Mouse (Mus musculus) kidney, embryonic 14.5 days (tissue): ENCODE results near the gene Ube2d3. TPM values are rescaled to one million over a fixed set of nuclear protein-coding genes. Genes with fewer than 3 reads are reported as not detected.

Source experiments
- ATAC-seq: fragments of 200-750 bp; cut with Nextera tagmentation; 2 replicates; pipeline ENCODE4 v1.8.0; 2017; ENCODE audit warnings: moderate number of reproducible peaks, mild to moderate bottlenecking, moderate TSS enrichment, moderate library complexity; ENCODE audit not compliant: low FRiP score, low TSS enrichment
- H3K27ac ChIP-seq: fragments of 300-500 bp; sonication (generic); 2 replicates; pipeline ENCODE4 v1.5.1; 2014; ENCODE audit warnings: low read depth, mild to moderate bottlenecking, low read length, moderate library complexity, mixed read lengths
- H3K27me3 ChIP-seq: fragments of 300-500 bp; sonication (generic); 2 replicates; pipeline ENCODE4 v1.6.1; 2014; ENCODE audit warnings: mild to moderate bottlenecking, low read length; ENCODE audit not compliant: control insufficient read depth, insufficient read depth
- H3K36me3 ChIP-seq: fragments of 300-500 bp; sonication (generic); 2 replicates; pipeline ENCODE4 v1.6.1; 2014; ENCODE audit warnings: low read length, mixed read lengths; ENCODE audit not compliant: control insufficient read depth, insufficient read depth
- H3K4me1 ChIP-seq: fragments of 300-500 bp; sonication (generic); 2 replicates; pipeline ENCODE4 v1.6.1; 2014; ENCODE audit warnings: low read length, mixed read lengths; ENCODE audit not compliant: control insufficient read depth, insufficient read depth
- H3K4me2 ChIP-seq: fragments of 300-500 bp; sonication (generic); replicated peaks from 2 replicates; pipeline ENCODE4 v1.6.1; 2014; ENCODE audit warnings: low read depth, mild to moderate bottlenecking, low read length
- H3K4me3 ChIP-seq: fragments of 300-500 bp; sonication (generic); 2 replicates; pipeline ENCODE4 v1.5.1; 2014; ENCODE audit warnings: mild to moderate bottlenecking, low read length
- H3K9ac ChIP-seq: fragments of 300-500 bp; sonication (generic); 2 replicates; pipeline ENCODE4 v1.6.1; 2014; ENCODE audit warnings: low read depth, mild to moderate bottlenecking, low read length, moderate library complexity
- H3K9me3 ChIP-seq: fragments of 300-500 bp; sonication (generic); 2 replicates; pipeline ENCODE4 v1.6.1; 2016; ENCODE audit warnings: low read length; ENCODE audit not compliant: control insufficient read depth
- WGBS: fragments of 180-500 bp; shearing (Covaris S2); extraction: QIAGEN DNeasy Blood & Tissue Kit; methylation state at CpG from one replicate; pipeline ENCODE4 v1.1.7; 2014; 5-methylcytosine and 5-hydroxymethylcytosine counted together
- polyA plus RNA-seq: library from polyadenylated mRNA; unstranded; fragments of >200 nt; fragmentation: Nextera tagmentation; extraction: Ambion mirVana; gene quantifications from 2 replicates; pipeline ENCODE4 v1.2.1, GENCODE M21; 2014

Ube2d3 gene
- polyA plus RNA-seq, 1 experiment from 2014 or later, result 612 TPM

DNA sequence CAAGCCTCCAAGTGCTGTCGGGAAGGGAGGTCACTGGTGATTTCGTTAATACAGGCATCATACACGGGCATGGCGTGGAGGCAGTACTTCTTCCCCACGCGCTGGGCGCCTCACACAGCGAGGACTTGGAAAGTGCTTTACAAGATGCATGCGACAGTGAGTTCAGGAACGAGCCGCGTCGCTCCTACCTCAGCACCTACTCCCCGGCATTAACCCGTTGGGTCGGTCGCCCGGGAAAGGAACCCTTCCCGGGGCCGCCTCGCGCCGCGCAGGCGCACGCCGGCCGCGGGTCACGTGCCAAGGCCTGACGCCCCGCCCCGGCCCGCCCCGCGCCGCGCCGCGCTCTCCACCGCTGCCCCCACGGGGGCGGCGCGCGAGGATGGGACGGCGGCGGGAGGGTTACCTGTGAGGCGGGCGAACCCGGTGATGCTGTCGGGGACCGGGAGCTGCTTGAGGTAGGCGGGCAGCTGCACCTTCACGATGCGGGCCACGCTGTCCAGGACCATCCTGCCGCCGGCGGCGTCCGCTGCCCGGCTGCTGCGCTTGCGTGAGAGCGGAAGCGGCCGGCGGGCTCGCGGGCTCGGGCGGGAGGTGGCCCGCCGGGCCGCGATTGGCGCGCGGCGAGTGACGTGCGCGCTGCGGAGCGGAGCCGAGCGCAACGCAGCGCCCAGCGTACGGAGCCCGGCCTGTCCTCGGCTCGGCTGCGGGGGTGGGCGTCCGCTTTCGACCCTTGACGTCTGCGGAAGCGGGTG is 14.9 kb upstream of the Ube2d3 start:
- no peaks in the 10 kb centered on the region for H3K27me3 ChIP-seq
- peaks cover 11% of the 10 kb centered on the region; the same call in 1 of the 2 replicates for H3K4me1 ChIP-seq
- peak overlapping the region; percentile 81 for H3K4me3 ChIP-seq
- H3K4me2 ChIP-seq, result peak overlapping the region; percentile 78
- peak overlapping the region; percentile 84 for H3K9ac ChIP-seq
- peak overlapping the region; percentile 93 for H3K27ac ChIP-seq
- WGBS, result under 1% methylated on average over 91 of the region's 103 CpGs
- no peaks in the 10 kb centered on the region for H3K36me3 ChIP-seq
- no peaks in the 10 kb centered on the region for H3K9me3 ChIP-seq
- ATAC-seq, result peak; percentile 98

DNA sequence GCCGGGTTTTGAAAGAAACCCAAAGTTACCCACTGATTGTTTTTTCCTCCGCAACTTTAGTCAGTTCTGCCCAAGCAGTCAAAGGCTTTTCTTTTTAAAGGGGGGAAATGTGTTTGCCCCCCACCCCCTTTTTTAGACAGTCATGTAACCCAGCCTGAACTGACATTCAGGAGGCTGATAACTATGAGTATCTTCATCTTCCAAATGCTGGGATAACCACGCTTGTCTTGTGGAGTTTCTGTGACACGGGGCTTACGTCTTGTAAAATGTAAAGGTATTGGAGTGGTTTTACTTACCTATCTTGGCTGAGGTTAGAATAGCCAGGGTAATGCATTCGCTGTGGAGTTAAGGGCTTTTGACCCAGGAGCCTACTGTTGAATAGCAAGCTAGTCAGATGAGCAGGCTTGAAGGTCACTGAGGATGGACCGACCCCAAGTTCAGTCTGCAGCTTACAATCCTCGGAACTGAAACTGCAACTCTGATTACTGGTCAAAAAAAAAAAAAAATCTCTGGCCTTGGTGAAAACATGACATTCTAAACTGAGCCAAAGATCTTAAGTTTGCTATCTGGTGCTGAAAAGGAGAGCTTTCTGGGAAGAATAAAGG is 14.2 kb upstream of the Ube2d3 start, which contains the start of gene Cisd2:
Cisd2 (minus strand) TSS at position 318 of the 605 bp plus-strand sequence.
- Histone ChIP-seq H3K27me3 (no peaks in the 10 kb centered on the region), H3K27ac (peak within 1 kb of the TSS; percentile 93), H3K4me3 (peak within 1 kb of the TSS; percentile 81), H3K4me2 (peak within 1 kb of the TSS; percentile 78), H3K9ac (peak within 1 kb of the TSS; percentile 84), H3K4me1 (peaks cover 11% of the 10 kb centered on the region; the same call in 1 of the 2 replicates), H3K36me3 (no peaks in the 10 kb centered on the region), H3K9me3 (no peaks in the 10 kb centered on the region)
- ATAC-seq, result peak; percentile 10
- 4% methylated on average over 8 of the region's 8 CpGs for WGBS

- no peaks in the 10 kb centered on the region for H3K9me3 ChIP-seq
- H3K4me1 ChIP-seq, result peaks cover 6% of the 10 kb centered on the region
- H3K4me2 ChIP-seq, result peak overlapping the region; percentile 48
- no peak for ATAC-seq
- peak overlapping the region; percentile 56 for H3K9ac ChIP-seq
- no peaks in the 10 kb centered on the region for H3K27me3 ChIP-seq
- peak overlapping the region; percentile 0; the same call in 1 of the 2 replicates for H3K27ac ChIP-seq
- H3K36me3 ChIP-seq, result peaks cover 11% of the 10 kb centered on the region; the same call in 1 of the 2 replicates
- peak overlapping the region; percentile 77 for H3K4me3 ChIP-seq
- WGBS, result 49% methylated on average over 14 of the region's 14 CpGs
Measured at GRCm38 (mm10) chr3:135436901-135437616, 890 bp upstream of the Ube2d3 start.

- H3K4me3 ChIP-seq, result peak overlapping the region; percentile 77
- peaks cover 6% of the 10 kb centered on the region for H3K4me1 ChIP-seq
- peak; percentile 81 for ATAC-seq
- WGBS, result 2% methylated on average over 22 of the region's 50 CpGs
- peaks cover 17% of the 10 kb centered on the region; the same call in 1 of the 2 replicates for H3K36me3 ChIP-seq
- H3K9ac ChIP-seq, result peak overlapping the region; percentile 99
- peak overlapping the region; percentile 100 for H3K27ac ChIP-seq
- H3K9me3 ChIP-seq, result no peaks in the 10 kb centered on the region
- no peaks in the 10 kb centered on the region for H3K27me3 ChIP-seq
- H3K4me2 ChIP-seq, result peak overlapping the region; percentile 34
Measured at GRCm38 (mm10) chr3:135438531-135438912, 573 bp downstream of the Ube2d3 start.

GRCm38 (mm10) chr3:135438913-135439531 is 1.1 kb downstream of the Ube2d3 start:
- Histone ChIP-seq H3K27ac (peak overlapping the region; percentile 100), H3K9ac (peak overlapping the region; percentile 99), H3K4me2 (peak overlapping the region; percentile 94), H3K36me3 (peaks cover 20% of the 10 kb centered on the region), H3K27me3 (no peaks in the 10 kb centered on the region), H3K9me3 (no peaks in the 10 kb centered on the region), H3K4me1 (peaks cover 6% of the 10 kb centered on the region), H3K4me3 (peak overlapping the region; percentile 77)
- peak; percentile 73 for ATAC-seq
- 0% methylated on average over 45 of the region's 76 CpGs for WGBS

GRCm38 (mm10) chr3:135439651-135440050 is 1.7 kb downstream of the Ube2d3 start:
- H3K27ac ChIP-seq, result peak overlapping the region; percentile 100
- H3K9ac ChIP-seq, result peak overlapping the region; percentile 99
- H3K4me3 ChIP-seq, result peak overlapping the region; percentile 77
- 3% methylated on average over 15 of the region's 15 CpGs for WGBS
- H3K9me3 ChIP-seq, result no peaks in the 10 kb centered on the region
- H3K36me3 ChIP-seq, result peaks cover 24% of the 10 kb centered on the region
- H3K4me2 ChIP-seq, result peak overlapping the region; percentile 94
- peaks cover 6% of the 10 kb centered on the region for H3K4me1 ChIP-seq
- ATAC-seq, result no peak
- no peaks in the 10 kb centered on the region for H3K27me3 ChIP-seq

DNA sequence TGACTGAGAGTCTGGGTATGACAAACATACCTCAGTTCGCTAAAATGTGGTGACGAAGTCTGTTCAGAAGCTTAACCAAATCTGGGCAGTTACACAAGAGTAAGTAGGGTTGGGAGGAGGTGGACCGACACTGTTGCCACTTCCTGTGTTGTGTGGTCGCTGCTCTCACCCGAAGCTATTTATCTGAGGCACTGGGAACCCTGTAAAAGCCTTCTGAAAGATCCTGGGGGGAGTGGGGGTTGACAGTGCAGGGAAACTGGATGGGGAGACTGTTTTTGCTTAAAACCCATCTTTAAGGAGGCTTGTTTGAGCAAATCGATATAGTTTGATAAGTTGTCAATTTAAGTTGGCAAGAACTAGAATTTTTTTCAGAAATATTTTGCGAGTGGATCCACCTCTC is 2.3 kb downstream of the Ube2d3 start:
- Histone ChIP-seq H3K27me3 (no peaks in the 10 kb centered on the region), H3K4me1 (peaks cover 6% of the 10 kb centered on the region), H3K9me3 (no peaks in the 10 kb centered on the region), H3K4me3 (peak overlapping the region; percentile 77), H3K36me3 (peaks cover 29% of the 10 kb centered on the region), H3K9ac (peak overlapping the region; percentile 99), H3K27ac (0 out of 2 replicates have a peak overlapping the region, but pooled peaks have one; percentile 100), H3K4me2 (peak overlapping the region; percentile 94)
- WGBS, result 24% methylated on average over 7 of the region's 7 CpGs
- ATAC-seq, result no peak

GRCm38 (mm10) chr3:135440621-135441020 is 2.7 kb downstream of the Ube2d3 start:
- Histone ChIP-seq H3K27me3 (no peaks in the 10 kb centered on the region), H3K27ac (no peak overlapping the region), H3K9me3 (no peaks in the 10 kb centered on the region), H3K36me3 (peaks cover 29% of the 10 kb centered on the region), H3K4me1 (peaks cover 6% of the 10 kb centered on the region), H3K4me2 (peak overlapping the region; percentile 94), H3K4me3 (peak overlapping the region; percentile 77), H3K9ac (peak overlapping the region; percentile 99; the same call in 1 of the 2 replicates)
- ATAC-seq, result no peak
- WGBS, result 40% methylated on average over 10 of the region's 10 CpGs
